Mouse (Mus musculus): ENCODE data around the gene Heg1. TPM values are rescaled to one million over a fixed set of nuclear protein-coding genes. Genes with fewer than 3 reads are reported as not detected.

Gene Heg1
- total RNA-seq, 1 experiment from 2014 or later = 87.2 TPM

DNA sequence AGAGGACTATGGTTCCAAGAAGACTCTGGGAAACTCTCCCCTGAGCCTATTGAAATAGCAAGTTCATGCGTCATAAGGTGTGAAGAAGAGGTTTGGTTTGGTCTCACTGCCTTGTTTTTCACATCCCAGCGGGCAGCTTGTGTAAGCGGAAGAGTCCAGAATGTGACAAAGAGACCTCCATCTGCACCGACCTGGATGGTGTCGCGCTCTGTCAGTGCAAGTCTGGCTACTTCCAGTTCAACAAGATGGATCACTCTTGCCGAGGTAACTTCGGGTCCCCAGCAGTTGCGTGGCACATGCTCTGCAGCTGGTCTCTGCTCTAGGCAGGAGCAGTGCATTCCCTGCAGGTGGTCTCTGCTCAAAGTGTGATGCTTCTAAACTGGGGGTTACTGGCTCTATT is 58.1 kb downstream of the Heg1 start:
- DNase-seq = no peak

DNA sequence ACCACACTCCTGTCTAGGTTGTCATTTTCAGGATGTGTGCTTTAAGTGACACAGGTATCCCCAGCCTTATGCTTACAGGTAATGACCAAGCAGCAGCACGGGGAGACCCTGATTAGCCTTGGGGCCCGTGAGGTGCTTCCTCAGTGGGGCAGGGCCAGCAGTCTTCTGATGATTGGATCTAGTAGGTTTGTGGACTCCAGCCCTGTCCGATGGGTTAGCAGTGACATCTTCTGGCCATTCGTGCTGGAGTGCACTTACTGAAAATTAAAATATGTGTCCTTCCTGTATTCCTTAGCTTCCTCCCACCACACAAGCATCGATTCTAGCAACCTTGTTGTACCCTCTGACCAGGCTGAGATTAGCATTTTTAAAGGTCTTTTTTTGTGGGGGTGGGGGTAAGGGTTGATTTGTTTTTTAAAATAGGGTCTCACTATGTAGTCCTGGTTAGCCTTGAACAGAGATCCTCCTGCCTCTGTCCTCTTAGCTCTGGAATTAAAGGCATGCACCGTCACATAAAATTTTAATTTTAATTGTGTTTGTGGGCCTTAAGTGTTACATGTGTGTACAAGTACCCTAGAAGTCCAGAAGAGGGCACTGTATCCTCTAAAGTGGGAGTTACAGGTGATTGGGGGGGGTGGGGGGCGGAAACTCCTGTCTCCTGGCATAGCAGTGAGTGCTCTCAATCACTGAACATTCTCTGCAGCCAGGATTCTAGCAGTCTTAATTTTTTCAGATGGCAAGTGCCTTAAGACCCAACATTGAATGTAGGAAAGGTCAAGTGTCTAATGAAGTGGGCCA is 60.7 kb downstream of the Heg1 start:
- no peak for DNase-seq

DNA sequence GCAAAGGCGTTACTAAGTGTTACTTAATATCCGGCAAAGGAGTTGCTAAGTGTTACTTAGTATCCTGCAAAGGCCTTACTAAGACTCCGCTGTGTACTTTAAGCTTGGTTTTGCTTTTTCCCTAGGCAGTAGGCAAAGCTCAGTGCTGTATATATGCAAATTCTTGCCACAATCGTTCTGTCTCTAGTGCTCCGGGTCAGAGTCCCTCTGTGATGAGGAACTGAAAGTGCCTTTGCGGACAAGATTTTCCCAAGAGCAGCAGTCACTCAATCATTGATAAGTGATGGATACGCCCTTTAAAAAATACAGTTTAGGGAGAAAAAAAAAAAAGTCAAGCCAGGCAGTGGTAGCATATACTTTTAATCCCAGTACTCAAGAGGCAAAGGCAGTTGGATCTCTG is 61.3 kb downstream of the Heg1 start:
- no peak for DNase-seq

DNA sequence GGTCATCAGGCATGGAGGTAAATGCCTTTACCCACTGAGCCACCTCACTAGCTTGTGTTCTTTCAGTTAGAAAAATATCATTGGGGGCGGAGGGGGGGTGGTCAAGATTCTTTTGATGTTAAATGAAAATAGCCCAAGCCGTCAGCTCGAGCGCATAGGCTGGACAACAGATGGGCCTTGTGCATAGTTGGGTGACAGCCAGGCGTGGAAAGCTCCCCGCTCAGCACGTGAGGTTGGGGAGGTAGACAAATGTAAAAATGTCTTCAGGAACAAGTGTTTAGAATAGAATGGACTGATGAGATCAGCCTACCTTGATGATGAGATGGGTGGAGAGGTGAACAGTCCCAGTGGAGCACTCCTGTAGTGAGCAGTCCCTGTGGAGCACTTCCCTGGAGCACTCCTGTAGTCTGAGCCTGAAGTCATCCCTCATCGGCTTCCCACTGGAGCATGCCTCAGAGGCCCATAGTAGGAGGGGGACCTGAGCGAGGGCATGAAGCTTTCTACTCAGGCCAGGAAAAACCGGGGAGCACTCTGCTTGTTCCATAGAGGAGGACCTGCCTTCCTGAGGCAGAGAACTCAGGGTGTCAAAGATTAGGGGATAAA is 62.0 kb downstream of the Heg1 start:
- DNase-seq = no peak

DNA sequence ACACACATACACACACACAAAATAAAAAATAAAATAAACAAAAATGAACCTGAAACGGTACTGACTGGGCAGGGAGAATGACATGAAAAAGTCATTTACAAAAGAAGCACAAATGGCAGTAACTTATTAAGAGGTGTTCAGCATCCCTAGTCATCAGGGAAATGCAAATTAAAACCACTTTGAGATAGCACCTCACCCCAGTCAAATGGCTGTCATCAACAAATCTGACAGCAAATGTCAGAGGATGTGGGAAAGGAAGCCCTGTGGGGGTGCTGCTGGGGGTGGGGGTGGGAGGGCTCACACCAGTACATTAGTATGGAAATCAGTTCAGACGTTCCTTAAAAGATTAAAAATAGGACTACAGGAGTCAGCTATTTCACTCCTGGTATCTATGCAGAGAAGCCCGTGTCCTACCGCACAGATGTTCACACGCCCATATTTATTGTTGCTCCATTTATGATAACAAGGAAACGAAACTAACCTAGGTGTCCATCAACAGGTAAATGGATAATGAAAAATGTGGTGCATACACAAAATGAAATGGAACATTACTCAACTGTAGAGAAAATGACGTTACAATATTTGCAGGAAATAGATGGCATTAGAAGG is 63.3 kb downstream of the Heg1 start:
- DNase-seq = no peak

DNA sequence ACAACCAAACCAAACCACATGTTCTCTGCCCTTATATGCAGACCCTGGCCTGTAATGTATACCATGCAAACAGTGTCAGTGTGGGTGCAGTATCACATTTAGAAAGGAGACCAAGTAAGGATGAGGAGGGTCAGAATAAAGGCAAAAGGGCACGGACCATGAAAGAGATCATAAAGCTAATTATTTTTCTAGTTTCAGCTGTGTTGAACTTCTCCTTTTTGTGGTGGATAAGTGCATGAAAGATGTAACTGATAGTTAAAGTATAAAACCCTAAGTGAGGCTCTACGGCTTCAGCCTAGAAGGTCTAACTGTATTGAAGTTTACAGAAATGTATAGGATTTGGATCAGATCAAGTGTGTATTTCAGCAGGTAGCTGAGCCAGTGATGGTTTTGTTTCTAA is 63.8 kb downstream of the Heg1 start:
- DNase-seq = no peak

DNA sequence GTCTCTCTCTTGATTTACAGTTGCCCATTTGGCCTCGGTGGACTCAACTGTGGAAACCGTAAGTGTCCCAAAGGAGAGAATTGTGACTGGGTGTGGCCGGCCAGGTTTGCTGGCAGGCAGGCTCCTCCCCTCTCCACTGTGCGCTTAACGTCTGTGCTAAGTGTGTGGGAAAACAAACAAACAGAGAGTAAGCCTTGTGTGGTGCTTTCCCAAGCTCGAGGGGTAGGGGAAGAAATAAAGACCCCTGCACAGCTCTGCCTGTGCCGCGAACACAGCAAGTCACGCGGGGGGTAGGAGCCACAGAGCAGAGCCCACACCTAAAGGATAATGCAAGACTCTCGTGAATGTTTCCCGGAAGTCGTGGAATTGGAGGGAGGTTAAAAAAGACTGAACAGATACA is 67.0 kb downstream of the Heg1 start:
- DNase-seq = no peak

DNA sequence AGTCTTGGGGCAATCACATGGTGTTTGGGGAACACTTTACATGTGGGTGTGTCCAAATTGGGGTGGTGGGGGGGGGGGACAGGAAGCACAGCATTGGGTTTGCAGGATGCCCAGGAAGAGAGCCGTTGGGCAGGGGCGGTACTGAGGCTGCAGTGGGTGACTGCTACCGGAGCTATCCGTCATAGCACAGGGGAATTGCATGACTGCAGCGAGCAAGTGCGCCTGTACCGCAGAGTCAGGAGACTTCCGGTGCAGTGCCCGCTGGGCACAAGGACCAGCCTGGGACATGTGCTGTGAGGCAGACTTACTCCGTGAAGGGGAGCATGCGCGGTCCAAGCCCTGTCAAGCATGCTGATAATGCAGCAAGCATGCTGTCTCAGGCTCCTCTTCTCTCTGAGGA is 67.4 kb downstream of the Heg1 start:
- no peak for DNase-seq

DNA sequence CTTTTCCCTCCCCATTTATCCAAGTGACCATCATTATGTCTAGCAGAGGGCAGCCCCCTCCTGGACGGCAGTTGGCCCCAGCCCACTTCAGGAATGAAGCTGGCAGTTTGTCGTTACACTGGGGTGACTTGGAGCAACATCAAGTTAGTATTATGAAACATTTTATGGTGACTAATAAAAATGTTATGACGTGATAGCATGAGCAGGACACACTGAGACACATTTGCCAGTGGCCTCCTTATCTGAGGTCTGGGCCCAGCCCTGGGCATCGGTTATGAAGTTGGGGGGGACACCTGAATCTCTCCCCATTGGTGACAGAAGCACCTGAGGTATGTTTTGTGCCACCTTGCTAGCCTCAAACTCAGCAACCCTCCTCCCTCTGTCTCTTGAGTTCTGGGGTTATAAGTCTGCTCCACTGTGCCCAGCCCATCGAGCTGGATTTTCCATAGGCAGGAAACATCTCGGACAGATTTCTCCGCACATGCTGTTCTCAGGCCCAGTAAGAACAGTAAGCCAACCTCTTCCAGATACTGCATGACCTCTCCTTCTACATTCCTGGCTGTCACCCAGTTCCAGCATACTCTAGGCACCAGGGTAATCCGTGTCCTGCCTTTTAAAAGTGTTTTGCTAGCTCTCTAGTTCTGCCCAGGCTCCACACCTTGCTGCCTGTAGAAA is 68.9 kb downstream of the Heg1 start:
- no peak for DNase-seq

DNA sequence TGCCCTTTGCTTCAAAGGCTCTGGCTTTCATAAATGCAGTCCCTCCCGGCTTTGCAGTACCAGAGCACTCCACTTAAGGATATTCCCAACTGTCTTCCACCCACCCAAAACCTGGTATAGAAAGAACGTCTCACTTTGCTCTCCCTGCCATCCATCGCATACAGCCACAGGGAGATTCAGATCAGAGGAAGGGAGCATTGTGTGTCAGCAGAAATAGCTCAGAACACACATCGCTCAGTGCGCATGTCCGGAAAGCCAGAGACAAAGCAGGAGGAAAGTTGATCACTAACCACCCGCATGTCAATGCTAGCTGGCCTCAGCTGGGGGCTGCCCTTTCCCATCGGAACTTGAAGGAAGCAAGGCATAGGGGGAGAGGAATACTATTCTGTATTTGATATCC is 71.1 kb downstream of the Heg1 start:
- DNase-seq = no peak

DNA sequence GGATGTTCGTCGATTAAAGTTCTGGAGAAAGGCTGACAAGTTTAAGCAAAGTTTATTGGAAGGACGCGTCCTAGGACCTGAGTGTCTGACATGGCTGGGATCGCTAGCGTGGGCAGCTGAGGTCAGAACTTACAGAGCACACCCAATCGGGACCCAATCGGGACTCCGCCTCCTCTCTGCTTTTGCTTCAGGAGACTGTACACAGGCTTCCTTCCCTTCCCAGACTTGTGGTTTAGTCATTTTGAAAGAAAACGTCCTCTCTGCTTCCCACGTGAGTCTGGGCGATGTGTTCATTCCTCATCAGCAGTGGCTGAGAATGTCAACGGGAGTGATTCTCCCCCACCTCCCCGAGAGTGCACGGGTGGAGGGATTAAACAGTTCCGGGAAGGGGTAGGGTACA is 71.8 kb downstream of the Heg1 start:
- DNase-seq = no peak

DNA sequence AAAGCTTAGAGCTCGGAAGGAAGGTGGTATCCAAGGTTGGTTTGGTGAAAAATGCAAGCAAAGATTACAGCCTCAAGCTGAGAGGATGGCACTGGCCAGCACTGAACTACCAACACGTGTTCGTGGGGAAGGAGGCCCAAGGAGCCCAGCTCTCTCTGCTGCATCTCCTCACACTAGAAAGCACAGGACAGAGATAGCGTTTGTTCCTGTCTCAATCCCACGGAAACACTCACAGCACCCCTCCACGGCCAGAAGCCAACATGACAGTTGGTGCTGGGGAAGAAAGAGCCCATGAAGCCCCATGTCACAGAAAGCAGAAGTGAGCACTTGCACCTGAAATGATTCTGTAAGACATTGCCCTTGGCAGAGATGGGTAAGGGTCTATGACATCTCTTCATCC is 72.2 kb downstream of the Heg1 start:
- DNase-seq = no peak

DNA sequence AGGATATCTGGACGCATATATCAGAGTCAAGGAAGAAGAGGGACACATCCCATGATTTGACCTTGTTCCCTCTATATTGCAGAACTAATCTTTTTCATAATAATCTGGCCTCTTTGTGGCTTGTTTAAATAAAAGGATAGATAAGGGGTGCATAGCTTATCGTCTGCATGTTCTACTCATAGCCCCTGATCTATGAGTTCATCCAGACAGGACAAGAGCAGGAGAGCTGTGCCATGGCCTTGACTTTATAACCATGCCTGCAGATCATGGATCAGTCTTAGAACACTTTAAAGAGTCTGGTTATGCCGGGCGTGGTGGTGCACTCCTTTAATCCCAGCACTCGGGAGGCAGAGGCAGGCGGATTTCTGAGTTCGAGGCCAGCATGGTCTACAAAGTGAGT is 75.0 kb downstream of the Heg1 start:
- DNase-seq = no peak

DNA sequence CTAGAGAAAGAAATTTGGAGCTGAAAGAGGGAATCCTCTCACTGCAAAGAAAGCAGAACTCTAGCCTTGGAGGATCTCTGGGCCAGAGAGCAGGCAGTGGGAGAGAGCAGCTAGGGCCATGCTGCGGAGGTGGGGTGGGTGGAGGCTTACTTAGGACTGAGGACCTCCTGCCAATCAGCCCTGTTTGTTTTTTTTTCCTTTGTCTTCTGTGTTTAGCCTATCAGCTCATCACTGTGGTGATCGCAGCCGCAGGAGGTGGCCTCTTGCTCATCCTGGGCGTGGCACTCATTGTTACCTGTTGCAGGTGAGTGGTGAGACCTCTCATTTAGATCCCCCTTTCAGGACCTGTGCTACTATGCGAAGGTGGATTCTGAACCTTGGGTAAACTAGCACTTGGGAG is 76.4 kb downstream of the Heg1 start:
- no peak for DNase-seq

DNA sequence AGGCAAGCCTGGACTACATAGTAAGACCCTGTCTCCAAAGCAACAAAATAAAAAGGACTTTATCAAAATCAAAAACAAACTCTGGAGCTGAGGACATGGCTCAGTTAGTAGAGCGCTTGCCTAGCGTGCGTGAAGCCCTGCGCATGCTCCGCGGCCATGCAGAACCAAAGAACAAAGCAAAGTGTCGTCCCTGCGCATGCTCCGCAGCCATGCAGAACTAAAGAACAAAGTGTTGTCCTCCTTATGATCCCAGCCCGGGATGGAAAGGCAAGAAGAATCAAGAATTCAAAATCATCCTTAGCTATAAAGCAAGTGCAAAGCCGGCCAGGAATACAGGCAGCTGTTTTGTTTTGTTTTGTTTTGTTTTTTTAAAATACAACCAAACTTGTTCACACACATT is 76.8 kb downstream of the Heg1 start:
- DNase-seq = no peak

DNA sequence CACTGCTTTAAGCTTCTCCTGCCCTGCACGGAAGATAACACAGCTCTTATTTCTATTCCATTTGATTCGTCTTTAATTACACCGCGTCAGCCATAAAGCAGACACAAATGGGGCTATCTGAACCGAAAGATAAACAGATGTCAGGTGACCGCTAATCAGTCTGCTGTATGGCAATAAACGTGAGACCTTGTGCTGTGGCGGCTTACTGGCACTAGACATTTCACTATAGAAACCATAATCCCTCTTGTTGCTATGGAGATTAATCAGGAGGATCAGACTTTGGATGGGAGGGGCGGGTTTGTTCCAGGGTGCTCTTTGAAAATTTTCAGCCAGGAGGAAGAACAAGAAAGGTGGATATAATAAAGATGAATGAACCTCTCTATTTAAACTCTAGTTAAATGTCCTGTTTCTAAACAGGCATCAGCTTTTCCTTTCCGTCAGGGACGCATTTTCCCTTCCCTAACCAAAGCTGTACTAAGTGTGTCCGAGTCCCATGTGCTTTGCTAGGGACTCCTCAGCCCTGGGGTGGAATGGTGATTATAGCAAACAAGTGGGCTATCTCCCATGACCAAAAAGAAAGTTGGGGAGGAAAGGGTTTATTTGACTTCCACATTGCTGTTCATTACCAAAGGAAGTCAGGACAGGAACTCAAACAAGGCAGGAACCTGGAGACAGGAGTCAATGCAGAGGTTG is 80.5 kb downstream of the Heg1 start:
- no peak for DNase-seq

DNA sequence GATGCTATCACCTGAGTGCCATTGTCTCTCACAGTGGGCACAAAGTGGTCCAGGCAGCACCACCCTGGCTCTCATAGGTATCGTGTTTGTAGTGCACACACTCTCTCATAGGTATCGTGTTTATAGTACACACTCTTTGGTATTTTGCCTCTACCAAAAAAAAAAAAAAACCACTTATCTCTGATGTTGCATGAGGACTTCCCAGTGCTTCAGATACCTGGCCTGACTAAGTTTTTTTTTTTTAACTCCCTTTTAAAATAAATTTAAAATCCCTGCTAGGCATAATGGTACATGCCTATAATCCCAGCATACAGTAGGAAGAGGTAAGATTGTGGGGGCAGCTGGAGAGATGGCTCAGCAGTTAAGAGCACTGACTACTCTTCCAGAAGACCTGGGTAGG is 81.3 kb downstream of the Heg1 start:
- no peak for DNase-seq

DNA sequence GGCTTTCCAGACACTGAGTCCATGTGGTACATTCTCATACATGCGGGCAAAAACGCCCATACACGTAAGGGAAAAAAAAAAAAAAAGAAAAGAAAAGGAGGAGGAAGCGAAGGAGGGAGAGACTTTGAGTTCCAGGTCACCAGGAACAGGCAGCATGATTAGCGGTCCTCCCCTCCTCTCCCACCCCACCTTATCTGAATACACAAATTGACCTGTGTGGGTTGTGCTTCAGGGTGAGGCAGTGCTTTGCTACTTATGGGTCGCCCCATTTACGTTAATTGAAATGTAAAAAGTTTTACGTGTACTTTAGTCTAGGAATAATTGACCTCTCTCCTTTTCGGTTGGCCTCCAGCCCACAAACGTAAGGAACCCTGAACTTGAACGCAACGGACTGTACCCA is 82.1 kb downstream of the Heg1 start:
- no peak for DNase-seq

DNA sequence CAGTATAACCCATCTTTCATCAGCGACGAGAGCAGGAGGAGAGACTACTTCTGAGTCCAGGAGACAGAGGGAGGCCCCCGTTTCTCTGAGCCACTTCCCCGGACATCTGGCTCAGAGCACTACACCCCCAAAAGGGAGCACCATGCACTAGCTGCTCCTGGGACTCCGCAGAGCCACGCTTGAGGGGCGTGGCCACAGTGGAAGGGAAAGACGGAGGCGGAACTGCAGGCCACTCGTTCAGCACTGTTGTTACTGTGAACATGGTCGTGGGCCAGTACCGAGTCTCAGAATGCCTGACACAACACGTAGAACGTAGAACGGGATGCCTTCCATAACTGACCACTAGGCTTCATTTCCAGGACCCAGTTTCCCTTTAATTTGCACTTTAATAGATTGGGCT is 82.6 kb downstream of the Heg1 start:
- peak; percentile 52 for DNase-seq

DNA sequence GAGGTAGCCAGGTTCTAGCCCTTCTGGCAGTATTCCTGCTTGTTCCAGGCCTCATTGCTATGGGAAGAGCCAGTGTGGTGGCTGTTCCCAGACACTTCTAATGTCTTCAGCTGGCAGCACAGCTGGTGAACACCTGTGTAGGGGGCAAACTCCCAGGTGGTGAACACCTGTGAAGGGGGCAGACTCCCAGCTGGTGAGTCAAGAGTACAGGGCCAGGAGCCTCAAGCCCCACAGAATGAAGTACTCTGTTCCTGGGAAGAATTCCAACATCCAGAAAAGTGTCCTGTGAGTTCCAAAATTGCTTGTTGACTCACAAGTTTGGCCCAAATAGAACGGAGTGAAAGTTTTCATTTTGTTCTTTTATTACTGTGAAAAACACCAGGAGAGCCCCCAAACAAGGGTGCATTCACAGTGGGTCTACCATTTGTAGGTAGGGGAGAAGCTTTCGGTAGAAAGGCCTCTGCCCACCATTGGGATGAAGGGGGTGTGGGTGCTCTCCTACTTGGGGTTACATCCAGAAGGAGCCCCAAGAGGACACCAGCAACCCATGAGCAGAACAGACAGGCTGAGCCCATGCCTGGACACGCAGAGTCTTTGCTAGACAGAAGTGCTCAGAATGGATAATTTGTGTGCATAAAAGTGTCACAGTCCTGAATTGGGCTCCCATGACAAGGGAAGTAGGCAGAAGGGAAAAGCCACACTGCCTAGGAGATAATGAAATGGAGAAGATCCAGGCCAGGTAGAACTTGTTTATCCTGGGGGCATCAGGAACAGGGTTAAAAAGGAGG is 84.5 kb downstream of the Heg1 start:
- no peak for DNase-seq

DNA sequence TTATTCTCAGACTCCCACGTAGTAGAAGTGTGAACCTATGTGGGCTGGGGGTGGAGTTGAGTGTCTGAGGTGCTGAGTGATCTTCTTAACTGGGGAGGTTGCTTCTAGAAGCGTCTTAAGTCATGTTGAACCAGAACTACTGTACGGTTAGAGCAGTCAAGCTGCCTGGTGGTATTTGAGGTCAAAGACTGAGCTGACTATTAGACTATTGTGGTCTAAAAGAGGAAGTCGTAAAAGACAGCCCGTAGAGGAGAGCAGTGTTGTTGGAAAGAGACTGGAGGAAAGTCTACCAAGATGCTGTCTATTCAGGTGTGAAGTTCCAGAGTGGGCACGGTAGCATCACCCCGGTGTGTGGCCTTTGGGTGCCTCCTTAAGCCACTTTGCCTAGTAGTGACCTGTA is 85.7 kb downstream of the Heg1 start:
- no peak for DNase-seq
